ENCODE assay signal across 13 mouse cellular contexts in the genomic region with DNA sequence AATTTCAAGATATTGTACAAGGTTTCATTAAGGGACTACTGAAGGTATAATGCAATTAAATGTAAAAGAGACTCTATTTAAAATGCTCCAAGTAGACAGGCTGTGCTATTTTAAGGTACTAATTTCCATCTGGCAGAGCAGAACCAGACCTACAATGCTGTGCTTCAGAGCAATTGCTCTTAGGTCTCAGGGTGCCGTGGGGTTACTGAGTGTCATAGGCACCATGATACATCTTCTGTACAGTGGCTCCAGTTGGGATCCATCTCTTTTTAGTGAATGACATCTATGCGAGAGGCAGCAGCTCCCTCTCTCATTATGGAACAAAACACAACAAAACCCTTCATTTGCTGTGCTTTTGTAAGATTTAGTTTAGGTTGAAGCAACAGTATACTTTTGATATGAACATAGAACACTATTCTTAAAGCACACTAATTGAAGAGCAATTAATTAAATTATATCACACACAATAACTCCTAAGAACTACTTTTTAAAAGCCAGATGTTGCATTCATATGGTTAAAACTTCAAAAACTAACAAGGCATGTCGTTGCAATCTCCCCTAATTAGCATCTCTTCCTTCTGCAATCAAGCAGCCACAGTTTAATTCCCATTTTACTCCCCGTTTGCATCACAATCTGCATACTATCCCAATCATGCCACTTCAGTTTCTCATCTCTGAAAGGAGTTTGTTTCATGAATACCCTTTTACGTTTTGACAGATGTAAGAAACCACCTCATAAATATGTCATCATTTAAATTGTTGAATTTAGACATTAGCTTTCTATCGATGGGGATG.
"Had no signal": no experiment of that assay in that cellular context is flagged by ENCODE, and none has a peak within 500 bp of the region (broad histone marks: within the 10 kb centered on the region; RNA-seq: fewer than 3 reads in every experiment).

No protein-coding gene starts in this region.

- H3K4me1 ChIP-seq: midbrain, embryonic 15.5 days had no signal

- H3K4me3 ChIP-seq: limb, embryonic 15.5 days; liver, embryonic 12.5 days; midbrain, embryonic 10.5 days; midbrain, embryonic 15.5 days had no signal

- H3K4me2 ChIP-seq: limb, embryonic 15.5 days; liver, embryonic 12.5 days; midbrain, embryonic 15.5 days had no signal

- H3K27me3 ChIP-seq: limb, embryonic 15.5 days; liver, embryonic 12.5 days; midbrain, embryonic 15.5 days had no signal

- DNase-seq: kidney, adult 8-10 months; kidney, postnatal 25 days; layer of hippocampus, adult 9-11 months; layer of hippocampus, postnatal 36 days; lung, postnatal 4 days; right cerebral cortex, postnatal 4 days; spleen, adult 18-20 months; thymus, adult 2 months; thymus, postnatal 25 days had no signal

- H3K9ac ChIP-seq: limb, embryonic 15.5 days; liver, embryonic 12.5 days; midbrain, embryonic 15.5 days had no signal

- H3K27ac ChIP-seq: limb, embryonic 15.5 days; liver, embryonic 12.5 days; midbrain, embryonic 10.5 days; midbrain, embryonic 15.5 days had no signal

- ATAC-seq: liver, embryonic 12.5 days; midbrain, embryonic 15.5 days had no signal

- H3K9me3 ChIP-seq: limb, embryonic 15.5 days; liver, embryonic 12.5 days; midbrain, embryonic 10.5 days; midbrain, embryonic 15.5 days had no signal

- H3K36me3 ChIP-seq: limb, embryonic 15.5 days; liver, embryonic 12.5 days; midbrain, embryonic 10.5 days; midbrain, embryonic 15.5 days had no signal
